Mouse (Mus musculus) hindbrain, embryonic 10.5 days (tissue): ENCODE measurements around the gene Cnot4. TPM values are rescaled to one million over a fixed set of nuclear protein-coding genes. Genes with fewer than 3 reads are reported as not detected.
A peak's percentile ranks its signal among the peaks of the same experiment; 100 is the strongest.

Experiments
- DNase-seq: peaks from one replicate; pipeline ENCODE4 v3.0.0-alpha.2; 2017; ENCODE audit warnings: low spot score
- H3K27ac ChIP-seq: fragments of 300-500 bp; sonication (generic); 2 replicates; pipeline ENCODE4 v1.5.1; 2016; ENCODE audit warnings: mild to moderate bottlenecking, moderate library complexity
- H3K27me3 ChIP-seq: fragments of 300-500 bp; sonication (generic); 2 replicates; pipeline ENCODE4 v1.6.1; 2016; ENCODE audit warnings: mild to moderate bottlenecking; ENCODE audit not compliant: poor library complexity, insufficient read depth, severe bottlenecking
- H3K36me3 ChIP-seq: fragments of 300-500 bp; sonication (generic); 2 replicates; pipeline ENCODE4 v1.6.1; 2016; ENCODE audit warnings: mild to moderate bottlenecking, moderate library complexity
- H3K4me1 ChIP-seq: fragments of 300-500 bp; sonication (generic); replicated peaks from 2 replicates; pipeline ENCODE4 v1.6.1; 2016; ENCODE audit warnings: mild to moderate bottlenecking
- H3K4me3 ChIP-seq: fragments of 300-500 bp; sonication (generic); 2 replicates; pipeline ENCODE4 v1.5.1; 2016; ENCODE audit warnings: mild to moderate bottlenecking, moderate library complexity
- H3K9me3 ChIP-seq: fragments of 300-500 bp; sonication (generic); 2 replicates; pipeline ENCODE4 v1.6.1; 2016; ENCODE audit warnings: mild to moderate bottlenecking, moderate library complexity
- WGBS: fragments of 180-500 bp; shearing (Covaris S2); methylation state at CpG from one replicate; pipeline ENCODE4 v1.1.7; 2016; 5-methylcytosine and 5-hydroxymethylcytosine counted together
- polyA plus RNA-seq: library from polyadenylated mRNA; unstranded; fragments of >200 nt; fragmentation: Nextera tagmentation; extraction: Ambion mirVana; gene quantifications from 2 replicates; pipeline ENCODE4 v1.2.1, GENCODE M21; 2016

Cnot4 gene
- polyA plus RNA-seq, 1 experiment from 2014 or later: 25.6 TPM

DNA sequence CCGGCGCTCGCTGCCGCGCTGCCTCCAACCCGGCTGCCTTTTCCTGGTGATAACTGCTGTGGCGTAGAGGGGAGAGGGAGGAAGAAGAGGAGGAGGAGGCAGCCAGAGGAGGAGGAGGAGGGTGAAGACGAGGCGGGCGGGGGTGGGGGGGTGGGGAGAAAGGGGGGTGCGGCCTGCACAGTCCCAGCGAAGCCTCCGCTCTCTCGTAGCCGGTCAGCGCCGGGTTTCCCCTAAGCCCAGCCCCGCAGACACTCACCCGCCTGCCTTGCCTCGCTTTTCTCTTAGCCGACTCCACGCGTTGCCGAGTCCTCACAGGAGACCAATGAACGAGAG, 312 bp downstream of the Cnot4 start:
- Histone ChIP-seq H3K9me3 (no peaks in the 10 kb centered on the region), H3K4me3 (peak overlapping the region; percentile 80), H3K27me3 (no peaks in the 10 kb centered on the region), H3K27ac (peak overlapping the region; percentile 92), H3K4me1 (peaks cover 23% of the 10 kb centered on the region), H3K36me3 (no peaks in the 10 kb centered on the region)
- no peak for DNase-seq
- WGBS: under 1% methylated on average over 23 of the region's 25 CpGs

DNA sequence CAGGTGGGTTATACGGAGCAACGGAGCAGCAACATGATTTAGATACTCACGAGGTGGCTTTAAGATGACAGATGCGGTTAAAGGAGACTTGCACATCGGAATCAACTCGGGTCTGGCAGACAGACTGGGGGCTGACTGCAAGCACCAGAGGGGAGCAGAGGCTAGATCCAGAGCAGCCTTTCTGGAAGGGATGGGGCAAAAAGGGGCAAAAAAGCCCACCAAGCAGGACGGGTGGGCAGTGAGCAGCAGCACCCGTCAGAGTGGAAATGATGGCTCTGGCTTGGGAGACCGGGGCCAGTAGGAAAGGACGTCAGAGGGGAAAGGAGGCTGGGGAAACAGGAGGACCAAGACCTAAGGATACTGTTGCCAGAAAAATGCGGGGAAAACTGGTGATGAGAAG, 718 bp downstream of the Cnot4 start:
- Histone ChIP-seq H3K36me3 (no peaks in the 10 kb centered on the region), H3K4me3 (peak overlapping the region; percentile 80), H3K27ac (peak overlapping the region; percentile 92), H3K9me3 (no peaks in the 10 kb centered on the region), H3K27me3 (no peaks in the 10 kb centered on the region), H3K4me1 (peaks cover 23% of the 10 kb centered on the region)
- DNase-seq: no peak
- WGBS: under 1% methylated on average over 11 of the region's 11 CpGs

DNA sequence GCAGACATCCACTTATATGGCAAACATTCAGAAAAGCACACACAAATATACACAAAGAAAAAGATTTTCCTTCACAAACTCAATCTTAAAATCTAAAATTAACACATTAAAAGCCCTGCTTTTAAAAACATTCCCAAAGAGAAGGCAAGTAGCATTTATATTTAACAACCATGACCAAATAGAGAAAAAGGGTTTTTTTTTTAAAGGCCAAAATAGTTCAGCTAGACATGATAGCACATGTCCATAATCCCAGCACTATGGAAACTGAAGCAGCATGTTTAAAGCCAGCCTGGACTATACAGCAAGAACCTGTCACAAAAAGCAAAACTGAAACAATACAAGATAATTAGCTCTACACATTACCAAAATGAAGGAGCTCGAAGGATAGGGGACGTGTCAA, 11.0 kb downstream of the Cnot4 start:
- WGBS: 90% methylated on average over 2 of the region's 2 CpGs
- Histone ChIP-seq H3K27me3 (no peaks in the 10 kb centered on the region), H3K9me3 (no peaks in the 10 kb centered on the region), H3K4me3 (no peak overlapping the region), H3K4me1 (no peaks in the 10 kb centered on the region), H3K27ac (no peak overlapping the region), H3K36me3 (peaks cover 33% of the 10 kb centered on the region)
- no peak for DNase-seq

DNA sequence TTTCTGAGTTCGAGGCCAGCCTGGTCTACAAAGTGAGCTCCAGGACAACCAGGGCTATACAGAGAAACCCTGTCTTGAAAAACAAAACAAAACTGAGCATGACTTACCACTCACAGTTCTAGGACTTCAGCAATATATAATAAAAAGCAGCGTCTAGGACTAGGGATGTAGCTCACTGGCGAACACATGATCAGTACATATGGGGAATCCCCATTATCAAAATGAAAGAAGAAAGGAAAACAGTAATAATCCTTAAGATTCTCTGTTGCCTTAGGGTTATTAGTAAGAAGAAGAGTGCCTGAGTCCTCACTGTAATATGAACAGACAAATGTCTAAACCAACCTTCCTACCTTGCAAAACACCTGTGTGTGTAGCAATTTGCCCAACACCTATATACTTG, 11.6 kb downstream of the Cnot4 start:
- no peak for DNase-seq
- Histone ChIP-seq H3K27ac (no peak overlapping the region), H3K4me1 (no peaks in the 10 kb centered on the region), H3K27me3 (no peaks in the 10 kb centered on the region), H3K36me3 (peaks cover 33% of the 10 kb centered on the region), H3K4me3 (no peak overlapping the region), H3K9me3 (no peaks in the 10 kb centered on the region)
- 97% methylated on average over 3 of the region's 3 CpGs for WGBS

DNA sequence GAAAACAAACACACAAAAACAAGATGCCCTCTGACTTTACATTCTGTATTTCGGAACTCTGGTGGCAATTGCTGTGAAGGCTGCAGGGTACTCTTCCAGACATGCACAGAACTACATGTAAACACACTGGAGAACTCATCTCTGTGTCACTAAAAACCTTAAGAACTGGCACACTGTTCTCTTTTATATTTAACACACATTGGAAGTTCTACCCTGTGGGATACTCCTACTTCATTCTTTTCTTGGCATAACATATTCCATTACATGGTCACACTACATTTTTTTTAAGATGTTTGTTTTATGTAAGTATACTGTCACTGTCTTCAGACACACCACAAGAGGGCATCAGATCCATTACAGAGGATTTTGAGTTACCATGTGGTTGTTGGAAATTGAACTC, 31.1 kb downstream of the Cnot4 start:
- Histone ChIP-seq H3K27me3 (no peaks in the 10 kb centered on the region), H3K4me1 (no peaks in the 10 kb centered on the region), H3K27ac (no peak overlapping the region), H3K9me3 (no peaks in the 10 kb centered on the region), H3K36me3 (peaks cover 19% of the 10 kb centered on the region), H3K4me3 (no peak overlapping the region)
- DNase-seq: no peak
- 95% methylated on average over 1 of the region's 1 CpGs for WGBS

DNA sequence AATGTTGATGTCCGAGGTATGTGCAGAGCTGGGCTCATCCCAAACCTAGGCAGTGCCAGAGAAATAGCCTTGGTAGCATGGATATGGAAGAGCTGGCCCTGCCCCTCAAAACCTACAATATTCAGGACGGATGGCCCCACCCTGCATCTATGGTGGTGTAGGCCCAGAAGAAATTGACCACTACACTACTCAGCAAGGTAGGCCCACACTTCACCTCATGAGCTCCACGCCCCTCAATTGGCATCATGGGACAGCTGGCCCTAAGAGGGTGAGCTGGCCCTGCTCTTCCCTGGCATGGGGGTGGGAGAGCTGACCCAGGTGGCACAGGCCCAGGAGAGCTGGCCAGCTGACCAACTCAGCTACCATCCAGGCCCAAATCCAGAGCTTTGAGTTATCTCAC, 48.6 kb downstream of the Cnot4 start:
- no peaks in the 10 kb centered on the region for H3K9me3 ChIP-seq
- no peaks in the 10 kb centered on the region for H3K4me1 ChIP-seq
- H3K27ac ChIP-seq: no peak overlapping the region
- no peak overlapping the region for H3K4me3 ChIP-seq
- no peaks in the 10 kb centered on the region for H3K27me3 ChIP-seq
- peaks cover 14% of the 10 kb centered on the region for H3K36me3 ChIP-seq
- WGBS: 96% methylated on average over 3 of the region's 3 CpGs
- no peak for DNase-seq

DNA sequence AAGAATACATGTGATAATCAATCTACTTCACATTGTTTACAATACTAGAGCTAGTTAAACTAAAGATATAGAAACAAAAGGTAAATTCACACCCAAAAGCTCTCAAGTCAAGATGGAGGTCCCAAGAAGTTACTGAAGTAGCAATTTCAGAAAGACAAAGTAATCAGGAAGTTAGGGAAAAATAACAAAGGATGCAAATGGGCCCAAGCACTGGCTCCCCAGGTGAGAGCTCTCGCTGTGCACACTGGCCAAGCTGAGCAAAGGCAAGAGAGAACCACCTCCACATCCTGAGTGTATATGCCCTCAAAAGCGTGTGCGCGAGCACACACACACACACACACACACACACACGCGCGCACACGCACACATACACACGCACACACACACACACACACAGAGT, 58.4 kb downstream of the Cnot4 start:
- H3K4me1 ChIP-seq: no peaks in the 10 kb centered on the region
- no peak for DNase-seq
- H3K27ac ChIP-seq: no peak overlapping the region
- H3K36me3 ChIP-seq: peaks cover 56% of the 10 kb centered on the region
- WGBS: 95% methylated on average over 9 of the region's 9 CpGs
- no peaks in the 10 kb centered on the region for H3K9me3 ChIP-seq
- H3K4me3 ChIP-seq: no peak overlapping the region
- H3K27me3 ChIP-seq: no peaks in the 10 kb centered on the region

DNA sequence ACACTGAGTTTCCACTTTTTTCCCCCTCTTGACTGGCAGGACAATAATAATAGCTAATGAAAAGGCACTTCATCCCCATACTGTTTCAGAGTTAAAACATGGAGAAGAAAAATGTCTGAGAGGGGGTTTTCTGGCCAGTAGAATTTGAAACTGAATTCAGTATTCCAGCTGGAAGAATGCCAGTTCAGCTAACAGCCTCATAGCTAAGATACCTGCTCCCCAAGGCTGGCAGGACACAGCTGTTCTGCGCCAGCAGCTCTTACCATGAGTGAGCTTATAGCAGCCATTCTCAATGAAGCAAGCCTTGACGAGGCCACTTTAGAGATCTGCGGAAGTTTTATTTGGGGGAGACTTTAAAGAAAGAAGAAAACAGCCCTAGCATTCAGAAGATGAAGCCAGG, 62.3 kb downstream of the Cnot4 start:
- Histone ChIP-seq H3K9me3 (no peaks in the 10 kb centered on the region), H3K27me3 (no peaks in the 10 kb centered on the region), H3K27ac (no peak overlapping the region), H3K36me3 (peaks cover 48% of the 10 kb centered on the region), H3K4me3 (no peak overlapping the region), H3K4me1 (no peaks in the 10 kb centered on the region)
- WGBS: 92% methylated on average over 3 of the region's 3 CpGs
- no peak for DNase-seq

DNA sequence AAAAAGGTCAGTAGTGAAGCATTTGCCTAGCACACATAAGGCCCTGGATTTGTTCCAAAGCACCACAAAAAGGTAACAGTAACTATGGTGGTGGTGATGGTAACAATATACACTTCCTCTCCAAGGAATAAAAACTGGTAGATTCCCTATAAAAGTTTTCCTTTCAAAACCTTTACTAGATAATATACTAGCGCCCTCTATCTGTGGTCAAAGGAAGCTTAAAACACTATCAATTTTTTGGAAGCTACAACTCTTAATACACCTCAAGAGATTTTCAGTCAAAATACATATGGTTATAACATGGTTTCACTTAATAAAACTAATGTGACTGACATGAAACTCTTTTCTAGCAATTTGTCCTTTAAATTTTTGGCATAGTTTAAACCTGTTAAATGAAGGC, 71.1 kb downstream of the Cnot4 start:
- Histone ChIP-seq H3K4me3 (no peak overlapping the region), H3K27ac (no peak overlapping the region), H3K27me3 (no peaks in the 10 kb centered on the region), H3K4me1 (no peaks in the 10 kb centered on the region), H3K36me3 (peaks cover 31% of the 10 kb centered on the region), H3K9me3 (no peaks in the 10 kb centered on the region)
- no peak for DNase-seq
- WGBS: 20% methylated on average over 1 of the region's 1 CpGs

DNA sequence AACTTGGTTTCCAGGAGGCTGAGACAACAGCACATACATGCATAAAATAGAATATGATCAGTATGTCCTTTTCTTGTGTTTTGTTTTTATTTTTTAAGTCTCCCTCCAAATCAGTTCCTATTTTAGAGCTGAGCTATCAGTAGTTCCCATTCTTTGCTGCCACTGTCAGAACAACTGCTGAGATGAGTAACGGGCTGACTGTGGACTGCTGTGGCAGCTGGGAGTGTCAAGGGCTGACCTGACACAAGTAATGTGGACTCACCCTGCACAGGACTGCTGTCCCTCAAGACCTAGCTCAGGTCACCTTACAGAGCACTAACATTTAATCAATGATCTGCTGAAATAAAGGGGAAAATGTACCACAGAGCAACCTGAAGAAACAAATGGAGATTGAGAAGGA, 90.4 kb downstream of the Cnot4 start:
- Histone ChIP-seq H3K36me3 (no peaks in the 10 kb centered on the region; the same call in 1 of the 2 replicates), H3K27me3 (no peaks in the 10 kb centered on the region), H3K4me1 (no peaks in the 10 kb centered on the region), H3K4me3 (no peak overlapping the region), H3K9me3 (no peaks in the 10 kb centered on the region), H3K27ac (no peak overlapping the region)
- DNase-seq: no peak
- 78% methylated on average over 1 of the region's 1 CpGs for WGBS

DNA sequence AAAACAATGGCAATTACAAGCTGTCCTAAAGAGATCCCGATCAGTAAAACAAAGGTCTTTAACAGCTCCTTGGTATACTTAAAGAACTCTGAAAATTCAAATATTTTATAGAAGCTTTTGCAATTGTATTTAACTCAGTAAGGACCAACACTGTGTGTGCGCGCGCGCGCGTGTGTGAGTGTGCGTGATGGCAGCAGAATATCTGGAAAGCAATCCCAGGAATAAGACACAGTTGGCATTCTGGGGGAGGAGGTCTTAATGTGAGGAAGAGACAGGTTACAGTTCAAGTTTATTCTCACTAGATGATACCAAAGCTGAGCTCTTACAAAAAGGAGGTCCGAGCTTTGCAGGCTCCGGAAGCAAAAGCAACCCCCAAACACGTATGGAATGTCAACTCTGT, 100.2 kb downstream of the Cnot4 start:
- no peaks in the 10 kb centered on the region for H3K4me1 ChIP-seq
- no peak overlapping the region for H3K4me3 ChIP-seq
- H3K9me3 ChIP-seq: no peaks in the 10 kb centered on the region
- WGBS: 97% methylated on average over 11 of the region's 11 CpGs
- H3K27me3 ChIP-seq: no peaks in the 10 kb centered on the region
- peaks cover 8% of the 10 kb centered on the region for H3K36me3 ChIP-seq
- no peak for DNase-seq
- no peak overlapping the region for H3K27ac ChIP-seq

DNA sequence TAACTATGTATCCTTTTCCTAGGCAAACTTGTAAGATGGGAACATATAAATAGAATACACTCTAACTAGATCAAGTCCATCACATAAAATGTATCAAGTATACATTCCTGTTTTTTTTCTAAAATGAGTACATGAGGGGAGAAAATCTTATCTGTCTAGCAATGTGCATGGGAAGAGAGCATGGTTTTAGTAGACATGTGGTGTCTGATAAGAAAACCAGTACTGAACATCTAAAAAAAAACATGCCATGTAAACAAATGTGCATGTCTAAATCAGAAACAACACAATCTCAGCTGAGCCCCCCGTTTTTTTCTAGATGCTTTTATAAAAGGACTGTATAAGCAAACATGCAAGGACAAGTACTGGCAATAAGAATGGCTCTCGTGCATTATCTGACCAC, 100.8 kb downstream of the Cnot4 start:
- 85% methylated on average over 2 of the region's 2 CpGs for WGBS
- no peak for DNase-seq
- H3K27me3 ChIP-seq: no peaks in the 10 kb centered on the region
- peaks cover 8% of the 10 kb centered on the region for H3K36me3 ChIP-seq
- H3K27ac ChIP-seq: no peak overlapping the region
- H3K4me3 ChIP-seq: no peak overlapping the region
- no peaks in the 10 kb centered on the region for H3K4me1 ChIP-seq
- H3K9me3 ChIP-seq: no peaks in the 10 kb centered on the region

DNA sequence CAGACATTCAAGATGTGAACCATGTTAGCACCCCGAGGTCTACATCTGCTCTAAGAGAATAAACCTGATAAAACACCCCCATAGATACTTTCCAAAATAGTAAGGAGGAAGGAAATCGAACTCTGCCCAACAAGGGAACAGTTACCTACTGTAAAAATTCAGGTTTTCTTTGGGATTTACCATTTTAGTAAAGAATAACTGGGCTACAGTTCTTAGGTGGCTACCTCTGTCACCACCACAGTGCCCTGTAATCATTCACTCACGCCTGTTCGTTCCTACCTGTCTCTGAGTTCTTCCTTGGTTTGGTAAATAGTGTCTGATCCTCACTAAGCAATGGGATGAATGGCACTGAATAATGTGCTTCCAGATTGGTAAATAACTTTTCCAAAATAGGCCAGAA, 102.7 kb downstream of the Cnot4 start:
- no peaks in the 10 kb centered on the region for H3K4me1 ChIP-seq
- WGBS: 95% methylated on average over 4 of the region's 4 CpGs
- H3K9me3 ChIP-seq: no peaks in the 10 kb centered on the region
- no peak for DNase-seq
- no peaks in the 10 kb centered on the region for H3K27me3 ChIP-seq
- no peak overlapping the region for H3K4me3 ChIP-seq
- H3K36me3 ChIP-seq: no peaks in the 10 kb centered on the region
- no peak overlapping the region for H3K27ac ChIP-seq

DNA sequence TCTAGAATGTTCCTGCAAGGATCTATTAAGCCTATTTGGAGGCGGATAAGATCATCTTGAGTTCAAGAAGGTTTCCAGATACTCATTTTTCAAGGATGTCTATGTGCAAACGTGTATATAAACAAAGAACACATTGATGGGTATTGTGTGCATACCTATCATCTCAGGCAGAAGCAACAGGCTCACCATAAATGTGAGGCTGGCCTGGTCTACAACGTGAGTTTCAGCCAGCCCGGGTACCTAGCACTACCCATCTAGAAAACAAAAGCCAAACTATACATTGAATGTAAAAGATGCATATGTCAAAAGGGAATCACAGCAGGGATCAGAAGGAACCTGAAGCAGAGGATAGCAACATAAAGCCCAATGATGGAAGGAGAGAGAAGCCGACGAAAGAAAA, 103.3 kb downstream of the Cnot4 start:
- Histone ChIP-seq H3K27me3 (no peaks in the 10 kb centered on the region), H3K4me1 (no peaks in the 10 kb centered on the region), H3K36me3 (no peaks in the 10 kb centered on the region), H3K4me3 (no peak overlapping the region), H3K9me3 (no peaks in the 10 kb centered on the region), H3K27ac (no peak overlapping the region)
- 90% methylated on average over 6 of the region's 6 CpGs for WGBS
- no peak for DNase-seq
